Mouse (Mus musculus) intestine, embryonic 16.5 days (tissue): Measurements from ENCODE around the gene Mrpl42. TPM values are rescaled to one million over a fixed set of nuclear protein-coding genes. Genes with fewer than 3 reads are reported as not detected.
"Not testable (repeated sequence)": the region's sequence is repeated elsewhere in the genome, so short reads cannot be mapped to it uniquely, and the experiment has no call there.

ENCODE experiments used
- ATAC-seq: fragments of 200-750 bp; cut with Nextera tagmentation; 2 replicates; pipeline ENCODE4 v1.8.0; 2017; ENCODE audit warnings: moderate TSS enrichment, moderate library complexity
- H3K27ac ChIP-seq: fragments of 300-500 bp; sonication (generic); 2 replicates; pipeline ENCODE4 v1.5.1; 2014; ENCODE audit warnings: mild to moderate bottlenecking, low read length
- H3K27me3 ChIP-seq: fragments of 300-500 bp; sonication (generic); replicated peaks from 2 replicates; pipeline ENCODE4 v1.6.1; 2014; ENCODE audit warnings: low read length, control low read depth, mixed read lengths; ENCODE audit not compliant: control insufficient read depth, insufficient read depth
- H3K36me3 ChIP-seq: fragments of 300-500 bp; sonication (generic); 2 replicates; pipeline ENCODE4 v1.6.1; 2014; ENCODE audit warnings: low read length, control low read depth; ENCODE audit not compliant: control insufficient read depth, insufficient read depth
- H3K4me1 ChIP-seq: fragments of 300-500 bp; sonication (generic); 2 replicates; pipeline ENCODE4 v1.6.1; 2014; ENCODE audit warnings: low read length, control low read depth, mixed read lengths; ENCODE audit not compliant: control insufficient read depth, insufficient read depth
- H3K4me2 ChIP-seq: fragments of 300-500 bp; sonication (generic); 2 replicates; pipeline ENCODE4 v1.6.1; 2014; ENCODE audit warnings: low read depth, low read length, control low read depth
- H3K4me3 ChIP-seq: fragments of 300-500 bp; sonication (generic); 2 replicates; pipeline ENCODE4 v1.5.1; 2014; ENCODE audit warnings: mild to moderate bottlenecking, low read length
- H3K9ac ChIP-seq: fragments of 300-500 bp; sonication (generic); 2 replicates; pipeline ENCODE4 v1.6.1; 2014; ENCODE audit warnings: low read depth, low read length
- H3K9me3 ChIP-seq: fragments of 300-500 bp; sonication (generic); 2 replicates; pipeline ENCODE4 v1.6.1; 2016; ENCODE audit warnings: low read length, control low read depth; ENCODE audit not compliant: control insufficient read depth
- WGBS: fragments of 180-500 bp; shearing (Covaris S2); extraction: QIAGEN DNeasy Blood & Tissue Kit; methylation state at CpG from one replicate; pipeline ENCODE4 v1.1.7; 2014; 5-methylcytosine and 5-hydroxymethylcytosine counted together
- polyA plus RNA-seq: library from polyadenylated mRNA; unstranded; fragments of >200 nt; fragmentation: Nextera tagmentation; extraction: Ambion mirVana; gene quantifications from 2 replicates; pipeline ENCODE4 v1.2.1, GENCODE M21; 2015

Mrpl42 gene
- polyA plus RNA-seq = 346 and 385 TPM in 2 replicates

DNA sequence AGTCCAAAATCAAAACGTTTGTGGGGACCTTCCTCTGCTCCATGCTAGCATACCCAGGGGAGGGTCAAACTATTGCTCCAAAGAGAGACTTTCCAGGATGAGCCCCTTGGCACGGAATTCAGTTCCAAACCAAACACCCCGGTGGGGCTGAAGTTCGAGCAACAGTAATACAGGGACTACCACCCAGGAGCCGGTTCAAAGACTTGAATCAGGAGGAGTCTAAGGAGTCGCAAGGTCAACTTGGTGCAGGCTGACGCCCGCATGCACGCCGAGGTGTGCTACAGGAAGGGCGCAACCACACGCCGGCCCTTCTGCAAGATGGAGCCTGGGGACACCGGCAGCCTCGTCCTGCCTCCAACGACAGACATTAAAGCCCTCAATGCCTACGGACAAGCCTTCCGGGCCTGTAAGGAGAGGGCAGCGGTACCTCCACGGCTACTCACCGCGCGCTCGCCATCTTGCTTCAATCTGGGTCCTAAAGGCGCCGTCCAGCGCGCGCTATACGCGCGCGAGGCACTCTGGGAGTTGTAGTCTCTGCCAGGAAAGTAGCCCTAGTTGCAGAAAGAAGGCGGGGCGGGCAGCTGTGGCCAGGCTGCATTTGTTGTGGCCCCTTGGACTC lies at the start of gene Mrpl42:
Gene Mrpl42 (minus strand): TSS at position 478 of the 619 bp plus-strand sequence.
- ATAC-seq = peak; percentile 97
- 0% methylated on average over 35 of the region's 35 CpGs for WGBS

DNA sequence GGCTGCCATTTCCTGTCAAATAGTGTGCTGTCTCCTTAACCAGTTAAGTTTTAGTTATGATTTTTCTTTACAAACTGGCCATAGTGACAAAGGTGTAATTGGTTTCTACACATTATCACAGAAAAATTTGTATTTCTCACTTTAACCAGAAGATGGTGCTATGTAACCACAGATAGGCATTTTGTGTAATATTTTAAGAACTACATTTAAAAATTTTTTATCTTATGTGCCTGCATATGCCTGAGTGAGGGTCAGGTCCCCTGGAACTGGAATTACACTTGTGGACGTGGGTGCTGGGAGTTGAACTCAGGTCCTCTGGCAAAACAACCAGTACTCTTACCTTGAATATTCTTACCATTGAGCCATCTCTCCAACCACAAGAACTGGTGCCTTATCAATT lies 48.8 kb upstream of the Mrpl42 start:
- no peaks in the 10 kb centered on the region for H3K9me3 ChIP-seq
- H3K36me3 ChIP-seq = peaks cover 6% of the 10 kb centered on the region
- no peaks in the 10 kb centered on the region for H3K4me1 ChIP-seq
- 66% methylated on average over 1 of the region's 1 CpGs for WGBS
- H3K27ac ChIP-seq = no peak overlapping the region
- H3K9ac ChIP-seq = no peak overlapping the region
- H3K4me2 ChIP-seq = no peak overlapping the region
- H3K27me3 ChIP-seq = no peaks in the 10 kb centered on the region
- ATAC-seq = no peak
- no peak overlapping the region for H3K4me3 ChIP-seq

More for the DNA sequence above, at the start of gene Mrpl42:
- no peaks in the 10 kb centered on the region for H3K9me3 ChIP-seq
- no peaks in the 10 kb centered on the region for H3K27me3 ChIP-seq
- H3K36me3 ChIP-seq = peaks cover 8% of the 10 kb centered on the region
- H3K4me3 ChIP-seq = peak within 1 kb of the TSS; percentile 71
- peak within 1 kb of the TSS; percentile 75 for H3K4me2 ChIP-seq
- peak within 1 kb of the TSS; percentile 87 for H3K27ac ChIP-seq
- peaks cover 5% of the 10 kb centered on the region for H3K4me1 ChIP-seq
- peak within 1 kb of the TSS; percentile 84 for H3K9ac ChIP-seq

DNA sequence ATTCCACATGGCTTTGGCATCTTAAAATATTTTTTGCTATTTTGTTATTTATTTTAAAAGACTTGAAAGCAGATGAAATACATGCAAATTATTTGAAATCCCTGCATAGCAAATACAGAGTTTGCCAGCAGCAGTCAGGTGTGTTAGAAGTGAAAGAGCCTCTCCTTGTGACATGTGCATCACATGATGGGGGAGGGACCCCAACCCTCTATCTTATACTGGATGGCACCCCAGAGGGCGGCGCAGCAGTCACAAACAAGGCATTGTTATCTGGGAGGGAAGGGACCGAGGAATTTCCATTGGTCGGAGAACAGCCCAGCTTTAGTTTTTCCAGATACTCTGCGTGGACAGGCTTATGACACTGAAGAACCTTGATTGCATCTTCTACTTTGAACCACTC lies 47.3 kb upstream of the Mrpl42 start:
- 66% methylated on average over 5 of the region's 5 CpGs for WGBS
- ATAC-seq, H3K9me3 ChIP-seq, H3K36me3 ChIP-seq, H3K9ac ChIP-seq, H3K27ac ChIP-seq, H3K4me2 ChIP-seq, H3K4me1 ChIP-seq, H3K4me3 ChIP-seq, H3K27me3 ChIP-seq: not testable (repeated sequence)

DNA sequence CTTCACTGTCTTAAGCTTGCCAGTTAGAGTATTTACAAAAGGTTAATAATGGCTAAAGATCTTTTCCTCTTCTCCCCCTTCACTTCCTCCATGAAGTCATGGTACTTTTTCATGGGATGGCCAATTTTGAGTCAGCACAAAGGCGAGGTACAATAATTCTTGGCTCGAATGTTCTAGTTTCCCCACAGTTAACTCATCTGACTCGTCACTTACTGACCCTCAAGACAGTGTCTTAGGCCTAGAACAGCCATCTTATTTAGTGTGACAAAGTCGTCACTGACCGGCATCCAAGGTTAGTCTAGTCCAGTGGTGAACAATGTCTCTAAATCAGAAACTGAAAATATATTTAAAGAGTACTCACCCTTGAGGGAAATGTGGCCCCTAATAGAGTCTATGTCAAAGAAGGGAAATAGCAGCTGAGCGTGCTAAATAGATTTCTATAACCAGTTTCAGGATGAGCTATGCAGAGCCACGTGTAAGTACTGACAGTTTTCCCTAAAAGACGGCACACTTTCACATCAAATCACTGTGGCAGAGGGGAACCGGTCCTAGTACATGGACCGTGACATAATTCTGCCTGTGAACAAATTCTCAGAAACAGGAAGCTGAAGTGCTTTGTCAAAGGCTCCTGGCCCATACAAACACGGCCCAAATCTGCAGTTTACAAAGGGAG lies 46.5 kb upstream of the Mrpl42 start:
- peaks cover 9% of the 10 kb centered on the region for H3K36me3 ChIP-seq
- no peak for ATAC-seq

DNA sequence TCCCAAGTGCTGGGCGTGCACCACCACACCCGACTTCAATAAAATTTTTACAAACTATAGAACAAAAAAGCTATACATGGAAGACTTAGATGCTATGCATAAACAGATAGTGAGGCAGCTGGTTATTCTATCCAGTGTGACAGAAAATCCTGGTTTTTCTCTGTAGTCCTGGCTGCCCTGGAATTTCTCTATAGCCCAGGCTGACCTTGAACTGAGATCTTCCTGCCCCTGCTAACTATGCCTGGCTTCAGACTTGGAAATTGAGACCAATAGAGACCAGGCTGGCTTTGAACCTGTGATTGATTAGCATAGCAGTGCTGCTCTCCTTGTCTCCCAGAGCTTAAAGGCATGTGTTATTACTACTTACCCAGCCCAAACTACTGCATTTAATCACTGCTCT lies 44.4 kb upstream of the Mrpl42 start:
- H3K36me3 ChIP-seq = peaks cover 9% of the 10 kb centered on the region
- ATAC-seq = no peak
- H3K4me3 ChIP-seq = no peak overlapping the region
- WGBS = 94% methylated on average over 2 of the region's 2 CpGs
- no peaks in the 10 kb centered on the region for H3K4me1 ChIP-seq
- H3K9me3 ChIP-seq = no peaks in the 10 kb centered on the region
- H3K27me3 ChIP-seq = no peaks in the 10 kb centered on the region
- H3K9ac ChIP-seq = no peak overlapping the region
- no peak overlapping the region for H3K4me2 ChIP-seq
- no peak overlapping the region for H3K27ac ChIP-seq

More for the DNA sequence above, 46.5 kb upstream of the Mrpl42 start:
- Histone ChIP-seq H3K9ac (no peak overlapping the region), H3K4me1 (no peaks in the 10 kb centered on the region), H3K4me3 (no peak overlapping the region), H3K27me3 (no peaks in the 10 kb centered on the region), H3K4me2 (no peak overlapping the region), H3K27ac (no peak overlapping the region), H3K9me3 (no peaks in the 10 kb centered on the region)
- 81% methylated on average over 11 of the region's 11 CpGs for WGBS

DNA sequence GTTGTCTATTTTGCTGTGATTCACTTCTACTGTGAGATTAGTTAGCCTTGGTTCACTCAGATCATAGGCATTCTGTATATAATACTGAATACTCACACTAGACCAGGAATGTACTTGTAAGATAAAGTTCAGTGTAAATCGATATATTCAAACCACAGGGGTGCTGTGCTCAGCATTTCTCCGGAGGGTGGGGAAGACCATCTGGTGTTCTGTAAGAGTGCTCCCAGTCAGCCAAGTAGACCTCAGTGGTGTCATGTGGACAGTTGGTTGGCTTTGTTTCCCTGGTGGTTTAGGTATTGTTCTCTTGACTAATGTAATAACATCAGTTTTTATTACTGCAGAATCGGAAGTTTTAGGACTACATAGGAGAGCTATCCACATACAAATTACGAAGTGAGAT lies 43.3 kb upstream of the Mrpl42 start:
- WGBS = 70% methylated on average over 4 of the region's 4 CpGs
- Histone ChIP-seq H3K4me1 (no peaks in the 10 kb centered on the region; the same call in 1 of the 2 replicates), H3K27me3 (no peaks in the 10 kb centered on the region), H3K27ac (no peak overlapping the region), H3K9ac (no peak overlapping the region), H3K9me3 (no peaks in the 10 kb centered on the region), H3K4me3 (no peak overlapping the region), H3K4me2 (no peak overlapping the region), H3K36me3 (peaks cover 9% of the 10 kb centered on the region)
- ATAC-seq = no peak

DNA sequence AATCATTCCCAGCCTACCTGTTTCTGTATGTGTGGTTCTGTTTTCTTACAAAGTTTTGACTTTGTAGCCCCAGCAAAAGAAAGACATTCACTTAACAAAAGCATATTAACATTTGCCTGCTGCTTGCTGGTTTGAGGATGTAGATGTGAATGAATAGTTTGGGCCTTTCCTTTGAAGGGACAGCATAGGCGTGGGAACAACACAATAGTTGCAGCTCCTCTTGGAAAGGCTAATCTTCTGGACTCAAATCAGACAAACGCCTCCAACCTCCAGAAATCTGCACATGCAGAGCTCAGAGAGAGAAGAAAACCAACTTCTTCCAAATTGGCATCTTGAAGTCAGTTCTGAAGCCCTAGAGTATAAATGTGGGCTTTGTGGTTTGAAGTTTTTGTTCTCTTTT lies 42.9 kb upstream of the Mrpl42 start:
- no peak overlapping the region for H3K27ac ChIP-seq
- ATAC-seq = no peak
- WGBS = 76% methylated on average over 2 of the region's 2 CpGs

DNA sequence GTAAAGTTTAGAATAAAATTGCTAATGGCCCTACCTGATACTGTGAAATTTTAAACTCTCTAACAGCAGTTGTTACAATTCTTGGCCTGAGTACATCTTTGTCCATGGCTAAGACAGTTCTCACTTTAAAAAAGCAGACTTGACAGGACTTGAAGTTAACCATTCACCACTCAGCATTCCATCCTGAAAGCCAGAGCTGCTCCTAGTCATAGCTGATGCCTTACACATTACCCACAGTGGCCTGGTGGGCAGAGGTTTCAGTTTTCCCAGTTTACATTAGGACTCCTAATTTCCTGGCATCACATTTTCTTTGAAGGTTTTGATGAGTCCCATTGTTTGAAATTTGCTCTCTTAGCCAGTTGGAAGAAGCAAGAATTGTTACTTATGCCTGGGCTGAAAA lies 42.3 kb upstream of the Mrpl42 start:
- H3K4me3 ChIP-seq = no peak overlapping the region
- H3K27ac ChIP-seq = no peak overlapping the region
- no peak for ATAC-seq
- H3K27me3 ChIP-seq = no peaks in the 10 kb centered on the region
- no peak overlapping the region for H3K9ac ChIP-seq
- peaks cover 3% of the 10 kb centered on the region for H3K4me1 ChIP-seq
- H3K4me2 ChIP-seq = no peak overlapping the region
- H3K9me3 ChIP-seq = no peaks in the 10 kb centered on the region
- peaks cover 7% of the 10 kb centered on the region for H3K36me3 ChIP-seq

More for the DNA sequence above, 42.9 kb upstream of the Mrpl42 start:
- Histone ChIP-seq H3K36me3 (peaks cover 9% of the 10 kb centered on the region), H3K9me3 (no peaks in the 10 kb centered on the region), H3K27me3 (no peaks in the 10 kb centered on the region), H3K4me2 (no peak overlapping the region), H3K4me3 (no peak overlapping the region), H3K9ac (no peak overlapping the region), H3K4me1 (peaks cover 3% of the 10 kb centered on the region)

DNA sequence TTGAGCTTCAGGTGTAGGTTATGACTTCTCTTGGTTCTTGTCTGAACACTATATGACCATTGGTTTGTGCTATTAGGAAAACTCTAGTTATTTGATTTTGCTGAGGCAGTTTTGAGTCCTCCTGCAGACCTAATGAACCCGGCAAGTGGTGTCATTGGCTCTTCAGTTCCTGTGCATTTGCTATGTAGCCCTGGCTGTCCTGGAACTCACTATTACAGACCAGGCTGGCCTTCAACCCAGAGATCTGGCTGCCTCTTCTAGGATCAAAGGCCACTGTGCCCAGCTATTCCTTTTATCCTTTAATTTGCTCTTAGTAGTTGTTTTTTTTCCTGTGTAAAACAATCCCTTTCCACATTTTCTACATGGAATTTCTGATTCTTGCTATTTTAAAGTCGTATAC lies 41.6 kb upstream of the Mrpl42 start:
- Histone ChIP-seq H3K4me2 (no peak overlapping the region), H3K9me3 (no peaks in the 10 kb centered on the region), H3K27me3 (no peaks in the 10 kb centered on the region), H3K4me1 (peaks cover 3% of the 10 kb centered on the region), H3K36me3 (peaks cover 7% of the 10 kb centered on the region), H3K27ac (no peak overlapping the region), H3K9ac (no peak overlapping the region), H3K4me3 (no peak overlapping the region)
- ATAC-seq = no peak
- WGBS = 78% methylated on average over 2 of the region's 2 CpGs
